Mouse (Mus musculus) ES-E14 (cell line): ENCODE data around the gene Selenof.

ENCODE experiments used
- CHD2 ChIP-seq: IDR thresholded peaks from 2 replicates; pipeline ENCODE4 v1.6.1; 2014; ENCODE audit warnings: mild to moderate bottlenecking, low read depth, low read length, inconsistent platforms
- HCFC1 ChIP-seq: IDR thresholded peaks from 2 replicates; pipeline ENCODE4 v1.6.1; 2012; ENCODE audit warnings: low read length, inconsistent platforms, borderline replicate concordance; ENCODE audit not compliant: insufficient read depth
- MAFK ChIP-seq: IDR thresholded peaks from 2 replicates; pipeline ENCODE4 v1.6.1; 2014; ENCODE audit warnings: mild to moderate bottlenecking, low read depth, low read length, inconsistent platforms; ENCODE audit not compliant: insufficient read depth
- ZC3H11A ChIP-seq: IDR thresholded peaks from 2 replicates; pipeline ENCODE4 v1.6.1; 2012; ENCODE audit warnings: low read depth, mild to moderate bottlenecking, inconsistent platforms, low read length, borderline replicate concordance
- ZNF384 ChIP-seq: IDR thresholded peaks from 2 replicates; pipeline ENCODE4 v1.6.1; 2012; ENCODE audit warnings: low read depth, low read length, inconsistent platforms

GRCm38 (mm10) chr3:144625691-144626090 lies 55.6 kb downstream of the Selenof start:
- TF ChIP-seq CHD2 (no peak), MAFK (no peak), ZNF384 (no peak), ZC3H11A (no peak), HCFC1 (no peak)
